Mouse (Mus musculus): Measurements from ENCODE around the gene Hoxa10. TPM values are rescaled to one million over a fixed set of nuclear protein-coding genes. Genes with fewer than 3 reads are reported as not detected.

Gene Hoxa10
- polyA plus RNA-seq, 1 experiment, result 93.6 TPM

GRCm38 (mm10) chr6:52185222-52185621, 55.4 kb downstream of the Hoxa10 start:
- no peak for DNase-seq (ENCODE audit: low spot score)

GRCm38 (mm10) chr6:52184668-52185067, 56.0 kb downstream of the Hoxa10 start:
- no peak for DNase-seq (ENCODE audit: low spot score)

DNA sequence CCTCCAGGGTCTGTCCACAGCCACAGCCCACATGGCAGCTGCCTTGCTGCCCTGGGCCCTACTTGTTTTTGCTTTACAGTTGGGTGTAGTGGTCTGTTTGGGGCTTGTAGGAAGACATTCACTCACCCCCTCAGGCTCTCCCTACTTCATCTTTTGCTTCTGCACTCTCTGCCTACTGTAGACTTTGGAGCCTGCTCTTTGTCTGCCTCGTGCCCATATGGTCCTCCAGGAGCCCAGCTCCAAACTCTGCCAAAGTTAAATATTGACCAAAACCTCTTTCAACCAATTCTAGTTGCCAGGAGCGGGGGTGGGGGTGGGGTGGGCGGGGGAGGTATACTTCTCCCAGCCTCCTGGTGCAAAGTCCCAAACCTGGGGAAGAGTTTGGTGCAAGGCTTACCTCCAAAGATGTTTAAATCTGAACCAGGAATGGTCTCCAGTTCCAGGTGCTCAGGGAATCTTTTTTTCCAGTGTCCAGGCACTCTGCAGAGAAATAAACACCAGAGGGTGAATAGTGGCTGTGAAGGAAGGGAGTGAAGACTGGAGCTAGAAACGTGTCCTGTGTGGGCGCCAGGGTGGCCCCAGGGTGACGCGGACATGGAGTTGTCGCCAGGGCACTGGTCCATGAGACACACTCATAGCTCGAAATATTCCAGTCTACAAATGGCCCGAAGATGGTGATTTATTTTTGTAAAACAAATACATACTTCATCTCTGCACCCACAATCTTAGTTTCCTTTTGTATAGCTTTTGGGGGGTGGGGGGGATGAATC, 57.2 kb downstream of the Hoxa10 start:
- DNase-seq (ENCODE audit: low spot score), result no peak

- DNase-seq (ENCODE audit: low spot score), result no peak
These were observed 57.9 kb downstream of the Hoxa10 start for GRCm38 (mm10) chr6:52182793-52183192.

DNA sequence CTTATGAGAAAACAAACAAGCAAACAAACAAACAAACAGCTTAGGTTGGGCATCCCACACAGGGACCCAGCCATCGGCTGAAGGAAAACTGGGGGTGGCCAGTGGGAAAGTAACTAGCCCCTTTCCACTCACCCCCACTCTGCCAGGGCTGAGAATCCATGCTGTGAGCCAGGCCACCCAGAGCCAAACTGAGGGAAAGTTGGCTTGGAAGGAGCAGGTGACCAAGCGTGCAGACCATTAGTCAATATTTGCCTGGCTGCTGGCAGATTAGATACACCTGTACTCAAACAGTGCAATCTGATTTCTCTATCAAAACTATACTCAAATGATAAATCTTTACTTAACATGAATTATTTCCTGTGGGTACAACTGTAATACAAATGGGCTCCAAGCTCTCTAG, 58.6 kb downstream of the Hoxa10 start:
- no peak for DNase-seq (ENCODE audit: low spot score)

Other genes starting within 250 kb of the Hoxa10 start
- 22.6 and 26.0 TPM in 2 replicates for gene Skap2, start 228.3 kb downstream of the Hoxa10 start, polyA plus RNA-seq (2012; rRNA removed)
- gene Hoxa1, start 82.5 kb downstream of the Hoxa10 start, polyA plus RNA-seq (2012; rRNA removed), result 0.73 and 0.83 TPM in 2 replicates
- 1.3 and 1.9 TPM in 2 replicates for gene Hoxa2, start 76.0 kb downstream of the Hoxa10 start, polyA plus RNA-seq (2012; rRNA removed)
- gene 5730596B20Rik, start 63.4 kb downstream of the Hoxa10 start, polyA plus RNA-seq (2012; rRNA removed), result 0.04 and 0.07 TPM in 2 replicates
- 0.61 and 0.62 TPM in 2 replicates for gene Hoxa4, start 49.1 kb downstream of the Hoxa10 start, polyA plus RNA-seq (2012; rRNA removed)
- 6.1 and 7.2 TPM in 2 replicates for gene Hoxa5, start 36.3 kb downstream of the Hoxa10 start, polyA plus RNA-seq (2012; rRNA removed)
- gene Hoxa6, start 32.1 kb downstream of the Hoxa10 start, polyA plus RNA-seq (2012; rRNA removed), result 1.7 and 3.4 TPM in 2 replicates
- 3.7 and 6.0 TPM in 2 replicates for gene Hoxa3, start 27.5 kb downstream of the Hoxa10 start, polyA plus RNA-seq (2012; rRNA removed)
- 0.88 and 1.2 TPM in 2 replicates for gene Gm28308, start 27.5 kb downstream of the Hoxa10 start, polyA plus RNA-seq (2012; rRNA removed)
- 27.6 and 28.6 TPM in 2 replicates for gene Hoxa7, start 19.0 kb downstream of the Hoxa10 start, polyA plus RNA-seq (2012; rRNA removed)
- 48.1 and 60.0 TPM in 2 replicates for gene Hoxa9, start 9.8 kb downstream of the Hoxa10 start, polyA plus RNA-seq (2012; rRNA removed)
- 25.4 and 29.2 TPM in 2 replicates for gene Hoxa11, start 5.0 kb upstream of the Hoxa10 start, polyA plus RNA-seq (2012; rRNA removed)
- gene Hoxa13, start 20.0 kb upstream of the Hoxa10 start, polyA plus RNA-seq (2012; rRNA removed), result 32.5 and 40.7 TPM in 2 replicates
- gene Evx1, start 72.6 kb upstream of the Hoxa10 start, polyA plus RNA-seq (2012; rRNA removed), result 1.1 TPM in 2 replicates

Measured in urinary bladder, adult 2 months (tissue).